Mouse (Mus musculus): ENCODE data around the gene Fkbp8. TPM values are rescaled to one million over a fixed set of nuclear protein-coding genes. Genes with fewer than 3 reads are reported as not detected.

Fkbp8 gene
- total and polyA plus RNA-seq, 3 experiments, result 176 to 266 (median 178) TPM

GRCm38 (mm10) chr8:70551558-70552161 lies 24.1 kb downstream of the Fkbp8 start:
- Histone ChIP-seq H3K9ac (ENCODE audit: insufficient read depth, low read depth) (no peak overlapping the region), H3K36me3 (replicated peaks in 1 of 2; ENCODE audit: control insufficient read depth in 1 of 2, insufficient read depth in 1 of 2, low read length in 1 of 2) (peaks cover under 1 to 54% of the 10 kb centered on the region in 2 experiments), H3K27me3 (replicated peaks) (no peaks in the 10 kb centered on the region), H3K4me2 (ENCODE audit: insufficient read depth, low read depth, poor library complexity, severe bottlenecking) (no peak overlapping the region), H3K9me3 (replicated peaks; ENCODE audit: low read length) (no peaks in the 10 kb centered on the region), H3K4me1 (ENCODE audit: control insufficient read depth in 1 of 2, insufficient read depth in 2 of 2) (peaks cover under 1 to 18% of the 10 kb centered on the region in 2 experiments; a peak in 3 of 4 replicates), H3K79me2 (replicated peaks; ENCODE audit: control insufficient read depth, extremely low read depth, insufficient read depth, poor library complexity, severe bottlenecking) (peaks cover 14% of the 10 kb centered on the region; the same call in 1 of the 2 replicates), H3K27ac (ENCODE audit: insufficient read depth, low read depth) (no peak overlapping the region), H3K4me3 (replicated peaks in 1 of 3; ENCODE audit: low read depth in 2 of 3, low read length in 2 of 3, poor library complexity in 1 of 3) (no peak overlapping the region)
- DNase-seq (ENCODE audit: extremely low read depth), result no peak
- dilution Hi-C loops (cut with MboI; ENCODE audit: extremely low pct_ligation_motif_present, extremely low pct_unique_long_range_greater_than_20kb, low sequenced_read_pairs), result no loop called here
- TF ChIP-seq CHD1 (IDR thresholded peaks at IDR 0.05; ENCODE audit: low read depth, low read length), result no peak
- TF ChIP-seq NRF1 (IDR thresholded peaks at IDR 0.05; ENCODE audit: low read depth, low read length), result no peak
- TF ChIP-seq TCF12 (IDR thresholded peaks at IDR 0.05; ENCODE audit: low read depth, low read length), result no peak
- TF ChIP-seq MXI1 (IDR thresholded peaks at IDR 0.05; ENCODE audit: low read depth, low read length), result no peak
- TF ChIP-seq NELFE (IDR thresholded peaks at IDR 0.05; ENCODE audit: low read depth, low read length), result no peak
- TF ChIP-seq USF1 (IDR thresholded peaks at IDR 0.05; ENCODE audit: low read depth, low read length), result no peak
- no peak for TF ChIP-seq MAX (IDR thresholded peaks at IDR 0.05; ENCODE audit: low read length)
- TF ChIP-seq MYC (IDR thresholded peaks at IDR 0.05; ENCODE audit: low read depth, low read length), result no peak
- TF ChIP-seq MAZ (IDR thresholded peaks at IDR 0.05; ENCODE audit: low read depth, low read length), result no peak
- no peak for TF ChIP-seq RCOR1 (conservative IDR thresholded peaks at IDR 0.05; ENCODE audit: low read depth, low read length)
- no peak for TF ChIP-seq USF2 (conservative IDR thresholded peaks at IDR 0.05; ENCODE audit: low read depth, low read length)
- in situ Hi-C loops (cut with MboI; ENCODE audit: low pct_ligation_motif_present, low pct_unique_long_range_greater_than_20kb, low sequenced_read_pairs), result no loop called here

GRCm38 (mm10) chr8:70552836-70553235 lies 25.3 kb downstream of the Fkbp8 start:
- dilution Hi-C loops (cut with MboI; ENCODE audit: extremely low pct_ligation_motif_present, extremely low pct_unique_long_range_greater_than_20kb, low sequenced_read_pairs), result no loop called here
- TF ChIP-seq ETS1 (conservative IDR thresholded peaks at IDR 0.05; ENCODE audit: low read depth, low read length) (no peak), UBTF (IDR thresholded peaks at IDR 0.05; ENCODE audit: low read depth, low read length) (no peak), GABPA (IDR thresholded peaks at IDR 0.05; ENCODE audit: insufficient replicate concordance, low read depth, low read length) (no peak), ZNF384 (IDR thresholded peaks at IDR 0.05; ENCODE audit: low read depth, low read length) (no peak), ZC3H11A (IDR thresholded peaks at IDR 0.05; ENCODE audit: low read depth, low read length) (no peak), POLR2A (IDR thresholded peaks at IDR 0.05; ENCODE audit: low read depth, low read length) (no peak), ELF1 (IDR thresholded peaks at IDR 0.05; ENCODE audit: low read depth, low read length) (no peak), MAX (IDR thresholded peaks at IDR 0.05; ENCODE audit: low read length) (no peak), MAZ (IDR thresholded peaks at IDR 0.05; ENCODE audit: low read depth, low read length) (no peak), POLR2AphosphoS2 (IDR thresholded peaks at IDR 0.05; ENCODE audit: low read depth, low read length) (no peak)
- no peak overlapping the region for H3K4me3 ChIP-seq (replicated peaks in 1 of 3; ENCODE audit: low read depth in 2 of 3, low read length in 2 of 3, poor library complexity in 1 of 3)
- H3K9ac ChIP-seq (ENCODE audit: insufficient read depth, low read depth), result no peak overlapping the region
- H3K36me3 ChIP-seq (replicated peaks in 1 of 2; ENCODE audit: control insufficient read depth in 1 of 2, insufficient read depth in 1 of 2, low read length in 1 of 2), result peaks cover 0 to 62% of the 10 kb centered on the region in 2 experiments
- DNase-seq (ENCODE audit: extremely low read depth), result no peak
- peaks cover 0 to 15% of the 10 kb centered on the region in 2 experiments; a peak in 2 of 4 replicates for H3K4me1 ChIP-seq (ENCODE audit: control insufficient read depth in 1 of 2, insufficient read depth in 2 of 2)
- no peak overlapping the region for H3K27ac ChIP-seq (ENCODE audit: insufficient read depth, low read depth)
- peaks cover 10% of the 10 kb centered on the region; the same call in 1 of the 2 replicates for H3K79me2 ChIP-seq (replicated peaks; ENCODE audit: control insufficient read depth, extremely low read depth, insufficient read depth, poor library complexity, severe bottlenecking)
- no peak overlapping the region for H3K4me2 ChIP-seq (ENCODE audit: insufficient read depth, low read depth, poor library complexity, severe bottlenecking)
- no peaks in the 10 kb centered on the region for H3K9me3 ChIP-seq (replicated peaks; ENCODE audit: low read length)
- in situ Hi-C loops (cut with MboI; ENCODE audit: low pct_ligation_motif_present, low pct_unique_long_range_greater_than_20kb, low sequenced_read_pairs), result no loop called here
- no peaks in the 10 kb centered on the region for H3K27me3 ChIP-seq (replicated peaks)
